Mouse (Mus musculus) embryonic facial prominence, embryonic 11.5 days (tissue): ENCODE results near the gene Syp. TPM values are rescaled to one million over a fixed set of nuclear protein-coding genes. Genes with fewer than 3 reads are reported as not detected.
A peak's percentile ranks its signal among the peaks of the same experiment; 100 is the strongest.

Experiments
- ATAC-seq: fragments of 200-750 bp; cut with Nextera tagmentation; replicated peaks from 2 replicates; pipeline ENCODE4 v1.8.0; 2017; ENCODE audit warnings: low read depth; ENCODE audit not compliant: insufficient number of reproducible peaks, low FRiP score, low TSS enrichment
- DNase-seq: peaks from one replicate; pipeline ENCODE4 v3.0.0-alpha.2; 2015; ENCODE audit warnings: low spot score
- H3K27ac ChIP-seq: fragments of 300-500 bp; sonication (generic); replicated peaks from 2 replicates; pipeline ENCODE4 v1.5.1; 2014; ENCODE audit warnings: mild to moderate bottlenecking, low read depth, low read length, control low read depth
- H3K27me3 ChIP-seq: fragments of 300-500 bp; sonication (generic); 2 replicates; pipeline ENCODE4 v1.6.1; 2014; ENCODE audit warnings: mild to moderate bottlenecking, low read length, moderate library complexity, mixed read lengths; ENCODE audit not compliant: control insufficient read depth, insufficient read depth
- H3K36me3 ChIP-seq: fragments of 300-500 bp; sonication (generic); replicated peaks from 2 replicates; pipeline ENCODE4 v1.6.1; 2014; ENCODE audit warnings: low read depth, mild to moderate bottlenecking, low read length, moderate library complexity, mixed read lengths; ENCODE audit not compliant: control insufficient read depth, insufficient read depth
- H3K4me1 ChIP-seq: fragments of 300-500 bp; sonication (generic); 2 replicates; pipeline ENCODE4 v1.6.1; 2014; ENCODE audit warnings: low read length, mixed read lengths; ENCODE audit not compliant: control insufficient read depth, insufficient read depth
- H3K4me2 ChIP-seq: fragments of 300-500 bp; sonication (generic); 2 replicates; pipeline ENCODE4 v1.6.1; 2014; ENCODE audit warnings: low read depth, mild to moderate bottlenecking, control low read depth, low read length, moderate library complexity
- H3K4me3 ChIP-seq: fragments of 300-500 bp; sonication (generic); 2 replicates; pipeline ENCODE4 v1.5.1; 2014; ENCODE audit warnings: low read depth, low read length, control low read depth
- H3K9ac ChIP-seq: fragments of 300-500 bp; sonication (generic); replicated peaks from 2 replicates; pipeline ENCODE4 v1.6.1; 2014; ENCODE audit warnings: mild to moderate bottlenecking, control low read depth, low read length
- H3K9me3 ChIP-seq: fragments of 300-500 bp; sonication (generic); replicated peaks from 2 replicates; pipeline ENCODE4 v1.6.1; 2016; ENCODE audit warnings: mild to moderate bottlenecking, low read length, inconsistent platforms, mixed read lengths; ENCODE audit not compliant: control insufficient read depth
- WGBS: fragments of 180-500 bp; shearing (Covaris S2); extraction: QIAGEN DNeasy Blood & Tissue Kit; methylation state at CpG from one replicate; pipeline ENCODE4 v1.1.7; 2014; 5-methylcytosine and 5-hydroxymethylcytosine counted together
- polyA plus RNA-seq: library from polyadenylated mRNA; unstranded; fragments of >200 nt; fragmentation: Nextera tagmentation; extraction: Ambion mirVana; gene quantifications from 2 replicates; pipeline ENCODE4 v1.2.1, GENCODE M21; 2014

Gene Syp
- polyA plus RNA-seq, 1 experiment from 2014 or later = 5.3 TPM

GRCm38 (mm10) chrX:7678986-7679385 lies 40.7 kb downstream of the Syp start:
- 45% methylated on average over 3 of the region's 3 CpGs for WGBS
- H3K9ac ChIP-seq = no peak overlapping the region
- DNase-seq (no peak), ATAC-seq (no peak)
- H3K36me3 ChIP-seq = no peaks in the 10 kb centered on the region
- H3K9me3 ChIP-seq = no peaks in the 10 kb centered on the region
- no peaks in the 10 kb centered on the region for H3K4me1 ChIP-seq
- no peaks in the 10 kb centered on the region for H3K27me3 ChIP-seq
- no peak overlapping the region for H3K4me2 ChIP-seq
- H3K4me3 ChIP-seq = no peak overlapping the region
- H3K27ac ChIP-seq = no peak overlapping the region

GRCm38 (mm10) chrX:7679405-7680056 lies 41.3 kb downstream of the Syp start:
- 20% methylated on average over 27 of the region's 27 CpGs for WGBS

GRCm38 (mm10) chrX:7680057-7680412 lies 41.8 kb downstream of the Syp start:
- ATAC-seq (peak; percentile 37; the same call in 1 of the 2 replicates), DNase-seq (no peak)
- no peak overlapping the region for H3K27ac ChIP-seq
- no peaks in the 10 kb centered on the region for H3K36me3 ChIP-seq
- peak overlapping the region; percentile 25 for H3K4me2 ChIP-seq
- H3K9me3 ChIP-seq = no peaks in the 10 kb centered on the region
- H3K27me3 ChIP-seq = no peaks in the 10 kb centered on the region
- peak overlapping the region; percentile 34; the same call in 1 of the 2 replicates for H3K9ac ChIP-seq
- H3K4me3 ChIP-seq = peak overlapping the region; percentile 3; the same call in 1 of the 2 replicates
- 25% methylated on average over 12 of the region's 12 CpGs for WGBS
- no peaks in the 10 kb centered on the region for H3K4me1 ChIP-seq

More at GRCm38 (mm10) chrX:7679405-7680056, 41.3 kb downstream of the Syp start:
- Histone ChIP-seq H3K4me1 (no peaks in the 10 kb centered on the region), H3K4me3 (peak overlapping the region; percentile 3; the same call in 1 of the 2 replicates), H3K27ac (no peak overlapping the region), H3K36me3 (no peaks in the 10 kb centered on the region), H3K27me3 (no peaks in the 10 kb centered on the region), H3K4me2 (peak overlapping the region; percentile 30), H3K9ac (peak overlapping the region; percentile 34; the same call in 1 of the 2 replicates), H3K9me3 (no peaks in the 10 kb centered on the region)
- DNase-seq = peak; percentile 91
- peak; percentile 94 for ATAC-seq

DNA sequence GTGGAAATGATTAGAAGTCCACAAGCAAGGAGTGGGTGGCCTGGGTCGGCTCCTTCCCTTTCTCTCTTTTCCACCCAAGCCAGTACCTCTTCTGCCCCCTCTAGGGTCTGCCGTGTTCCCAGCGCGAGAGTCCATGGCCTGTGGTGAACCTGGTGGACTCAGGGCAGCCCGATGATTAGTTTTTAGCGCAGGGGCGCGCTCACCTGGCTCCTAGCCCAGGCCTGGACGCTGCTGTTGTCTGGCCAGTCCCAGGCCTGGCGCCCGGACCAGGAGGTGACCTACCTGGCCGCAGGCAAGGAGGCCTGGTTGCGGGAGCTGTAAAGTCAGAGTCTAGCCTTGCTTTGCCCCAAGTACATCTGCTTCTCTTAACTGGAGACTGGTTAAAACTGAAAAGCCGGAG lies 42.6 kb downstream of the Syp start, which contains the start of gene Magix:
Gene Magix, minus strand, starts transcription at position 388 of the 400 bp plus-strand sequence.
- no peaks in the 10 kb centered on the region for H3K9me3 ChIP-seq
- H3K4me1 ChIP-seq = no peaks in the 10 kb centered on the region
- peak within 1 kb of the TSS; percentile 25 for H3K4me2 ChIP-seq
- H3K27me3 ChIP-seq = no peaks in the 10 kb centered on the region
- no peak within 1 kb of the TSS for H3K27ac ChIP-seq
- H3K36me3 ChIP-seq = no peaks in the 10 kb centered on the region
- WGBS = 61% methylated on average over 14 of the region's 14 CpGs
- peak within 1 kb of the TSS; percentile 34; the same call in 1 of the 2 replicates for H3K9ac ChIP-seq
- H3K4me3 ChIP-seq = no peak within 1 kb of the TSS
- no peak for DNase-seq
- ATAC-seq = no peak

DNA sequence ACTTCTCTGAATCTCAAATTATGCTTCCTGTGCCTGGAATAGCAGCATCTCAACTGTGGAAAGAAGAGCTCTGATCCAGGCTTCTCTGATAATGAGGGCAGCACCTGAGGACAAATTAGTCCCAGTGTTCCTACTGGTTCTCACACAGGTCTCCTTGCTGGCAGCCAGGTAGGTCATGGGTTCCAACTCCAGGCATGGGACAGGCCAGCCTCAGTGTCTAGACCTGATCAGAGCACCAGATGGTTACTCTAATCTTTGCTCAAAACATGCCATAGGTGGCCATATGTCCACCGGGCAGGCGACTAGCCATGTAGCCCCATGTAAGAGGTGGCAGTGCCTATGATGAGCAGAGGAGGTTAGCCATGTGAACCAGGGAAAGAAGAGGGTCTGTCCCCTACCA lies 50.0 kb downstream of the Syp start:
- H3K36me3 ChIP-seq = no peaks in the 10 kb centered on the region
- 96% methylated on average over 2 of the region's 2 CpGs for WGBS
- no peak overlapping the region for H3K27ac ChIP-seq
- no peak overlapping the region for H3K4me3 ChIP-seq
- no peaks in the 10 kb centered on the region for H3K9me3 ChIP-seq
- no peak for ATAC-seq
- H3K27me3 ChIP-seq = no peaks in the 10 kb centered on the region
- no peak for DNase-seq
- H3K9ac ChIP-seq = no peak overlapping the region
- H3K4me1 ChIP-seq = no peaks in the 10 kb centered on the region
- no peak overlapping the region for H3K4me2 ChIP-seq

- no peak for ATAC-seq
- H3K4me3 ChIP-seq = no peak overlapping the region
Measured at GRCm38 (mm10) chrX:7690486-7690885, 52.2 kb downstream of the Syp start.

GRCm38 (mm10) chrX:7692862-7693261 lies 54.6 kb downstream of the Syp start:
- Histone ChIP-seq H3K36me3 (no peaks in the 10 kb centered on the region), H3K9me3 (no peaks in the 10 kb centered on the region), H3K4me3 (no peak overlapping the region), H3K4me1 (no peaks in the 10 kb centered on the region), H3K27me3 (no peaks in the 10 kb centered on the region), H3K27ac (no peak overlapping the region), H3K9ac (no peak overlapping the region), H3K4me2 (no peak overlapping the region)
- DNase-seq (no peak), ATAC-seq (no peak)
- WGBS = 41% methylated on average over 4 of the region's 4 CpGs

More at GRCm38 (mm10) chrX:7690486-7690885, 52.2 kb downstream of the Syp start:
- DNase-seq = no peak
- Histone ChIP-seq H3K9ac (no peak overlapping the region), H3K27ac (no peak overlapping the region), H3K27me3 (no peaks in the 10 kb centered on the region), H3K4me2 (no peak overlapping the region), H3K4me1 (no peaks in the 10 kb centered on the region), H3K36me3 (no peaks in the 10 kb centered on the region), H3K9me3 (no peaks in the 10 kb centered on the region)
- 59% methylated on average over 3 of the region's 3 CpGs for WGBS

DNA sequence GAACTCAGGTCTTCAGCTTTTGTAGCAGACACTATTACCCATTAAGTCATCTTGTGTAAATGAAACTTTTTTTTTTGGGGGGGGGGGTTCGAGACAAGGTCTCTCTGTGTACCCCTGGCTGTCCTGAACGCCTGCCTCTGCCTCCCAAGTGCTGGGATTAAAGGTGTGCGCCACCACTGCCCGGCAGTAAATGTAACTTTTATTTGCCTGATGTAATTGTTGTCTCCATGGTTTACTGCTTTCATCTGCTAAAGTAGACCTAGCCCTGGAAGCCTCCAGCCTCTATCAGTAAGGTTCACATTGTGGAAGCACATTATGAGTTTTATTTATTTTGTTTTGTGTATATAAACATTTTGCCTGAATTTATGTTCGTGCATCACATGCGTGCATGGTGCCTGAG lies 58.2 kb downstream of the Syp start:
- peak; percentile 34; the same call in 1 of the 2 replicates for ATAC-seq
- Histone ChIP-seq H3K27me3 (no peaks in the 10 kb centered on the region), H3K4me1 (no peaks in the 10 kb centered on the region), H3K9ac (no peak overlapping the region), H3K36me3 (no peaks in the 10 kb centered on the region), H3K9me3 (no peaks in the 10 kb centered on the region), H3K4me2 (no peak overlapping the region), H3K4me3 (no peak overlapping the region), H3K27ac (no peak overlapping the region)
- 49% methylated on average over 6 of the region's 6 CpGs for WGBS
- DNase-seq = no peak
